Mouse (Mus musculus): ENCODE measurements at regions not wholly inside any gene's neighbourhood (a gene's known extent, or its start where the extent isn't known, plus 50 kb on each side); places are given as distances from the start of the nearest gene placed in this dataset.

DNA sequence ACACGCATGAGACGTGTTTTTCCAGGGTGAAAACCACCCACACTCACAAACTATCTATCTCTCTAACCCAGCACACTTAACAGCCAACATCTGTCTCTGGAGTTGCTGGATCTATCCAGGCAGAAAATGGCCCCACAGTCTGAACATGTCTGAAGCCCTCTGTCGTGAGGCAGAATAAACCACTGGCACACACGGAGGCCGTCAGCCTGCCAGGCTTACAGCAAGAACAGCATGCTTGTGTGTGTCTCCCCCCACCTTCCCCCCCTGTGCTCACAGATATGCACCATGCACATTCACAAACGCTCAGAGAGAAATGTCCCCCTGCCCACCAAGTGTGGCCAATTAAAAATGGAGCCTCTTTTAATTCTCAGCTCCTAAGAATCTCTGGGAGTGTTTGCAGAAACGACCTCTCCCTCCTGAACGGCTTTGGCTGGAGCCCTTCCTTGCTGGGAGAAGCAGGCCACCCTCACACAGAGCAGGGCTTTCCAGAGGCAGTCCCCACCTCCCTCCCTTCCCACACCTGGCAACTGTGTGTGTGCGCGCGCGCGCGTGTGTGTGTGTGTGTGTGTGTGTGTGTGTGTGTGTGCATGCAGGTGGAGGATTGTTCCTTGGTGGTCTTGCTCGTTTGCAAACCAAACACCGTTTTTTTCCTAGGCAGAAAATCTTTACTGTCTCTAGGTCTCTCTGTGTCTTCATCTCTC, 88.7 kb downstream of the Edn3 start:
- DNase-seq (ENCODE audit: low read depth in 2 of 2, low spot score in 2 of 2) = no peak

DNA sequence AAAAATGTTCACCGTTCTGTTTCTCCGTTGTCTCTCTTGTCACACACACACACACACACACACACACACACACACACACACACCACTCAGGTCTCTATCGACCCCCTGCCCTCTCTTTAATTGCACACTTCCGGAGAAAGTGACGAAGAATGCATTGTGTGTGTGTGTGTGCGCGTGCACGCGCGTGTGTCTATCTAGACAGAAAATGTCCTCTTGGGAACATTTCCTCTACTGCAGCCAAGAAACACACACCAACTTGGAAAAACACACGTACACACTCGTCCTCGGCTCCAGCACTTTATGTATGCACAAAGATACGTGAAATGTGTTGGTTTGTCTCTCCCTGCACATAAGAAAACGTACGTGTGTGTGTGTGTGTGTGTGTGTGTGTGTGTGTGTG, 90.4 kb downstream of the Edn3 start:
- no peak for DNase-seq (ENCODE audit: low read depth in 2 of 2, low spot score in 2 of 2)

DNA sequence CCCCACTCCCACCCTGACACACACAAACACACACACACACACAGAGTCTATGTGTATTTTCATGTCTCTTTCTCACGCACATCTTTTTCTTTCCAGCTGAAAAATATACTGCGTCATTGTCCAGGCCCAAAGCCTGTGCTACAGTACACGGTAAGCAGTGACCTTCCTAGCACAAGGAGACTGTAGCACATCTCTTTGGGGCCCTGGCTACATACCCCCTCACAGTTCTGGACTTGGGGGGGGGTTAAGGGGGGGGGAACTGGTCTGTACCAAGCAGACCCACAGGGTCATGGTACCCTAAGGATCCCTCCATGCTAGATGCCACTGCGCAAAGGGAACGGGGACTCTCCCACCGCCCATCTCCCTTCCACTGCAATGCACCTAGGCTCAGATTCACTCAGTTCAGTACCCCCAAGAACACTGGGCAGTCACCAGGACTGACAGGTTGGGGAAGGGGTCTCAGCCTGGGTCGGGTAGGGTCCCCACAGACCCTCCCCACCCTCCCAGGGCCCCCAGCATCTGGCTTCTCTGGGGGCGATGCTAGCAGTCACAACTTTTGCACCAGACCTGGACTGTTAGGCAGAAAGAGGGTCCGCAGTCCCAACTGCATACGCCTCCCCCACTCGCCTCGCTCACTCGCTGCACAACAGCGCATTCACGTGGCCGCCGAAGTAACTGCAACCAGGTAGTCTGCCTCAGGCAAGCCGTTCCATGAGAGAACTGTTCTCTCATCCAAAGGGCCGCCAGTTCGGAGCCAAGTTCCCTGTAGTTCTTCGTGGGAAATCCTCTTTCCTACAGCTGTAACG, 91.3 kb downstream of the Edn3 start:
- DNase-seq (ENCODE audit: low read depth in 2 of 2, low spot score in 2 of 2) = no peak

DNA sequence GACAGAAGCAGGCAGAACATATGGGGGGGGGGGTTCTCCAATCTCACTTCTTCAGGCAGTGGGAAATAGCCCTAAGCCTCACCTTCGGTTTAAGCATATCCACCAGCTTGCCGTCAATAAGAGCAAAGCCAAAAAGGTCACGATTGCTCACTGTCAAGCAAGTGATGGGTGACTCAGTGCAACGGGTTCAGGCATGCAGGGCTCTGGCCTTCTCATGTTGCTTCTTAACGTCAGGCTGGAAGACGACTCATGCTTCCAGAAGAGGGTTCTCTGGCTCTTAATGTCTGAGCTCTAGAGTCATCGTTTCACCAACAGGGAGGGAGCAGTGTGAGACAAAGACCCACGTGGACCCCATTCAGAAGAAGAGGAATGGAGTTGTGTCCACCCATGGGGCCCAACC, 93.4 kb downstream of the Edn3 start:
- no peak for DNase-seq (ENCODE audit: low read depth in 2 of 2, low spot score in 2 of 2)

DNA sequence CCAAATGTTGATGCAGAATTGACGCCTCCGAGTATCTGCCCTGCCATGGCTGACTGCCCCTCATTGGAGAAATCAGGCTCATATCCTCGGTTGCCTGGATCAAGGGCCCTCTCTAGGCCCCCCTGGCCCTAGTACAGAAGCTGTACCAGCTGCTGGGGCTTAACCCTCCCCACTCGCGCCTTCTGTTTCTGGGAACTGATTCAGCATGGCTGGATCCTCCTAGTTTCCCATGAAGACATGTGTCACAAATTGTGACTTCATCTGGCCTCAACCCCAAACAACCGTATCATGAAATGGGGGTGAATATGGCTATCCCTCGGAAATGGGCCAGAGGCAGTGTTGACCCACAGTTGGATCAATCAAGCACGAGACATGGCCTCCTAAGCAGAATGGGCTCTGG, 95.1 kb downstream of the Edn3 start:
- DNase-seq (ENCODE audit: low read depth in 2 of 2, low spot score in 2 of 2) = no peak

DNA sequence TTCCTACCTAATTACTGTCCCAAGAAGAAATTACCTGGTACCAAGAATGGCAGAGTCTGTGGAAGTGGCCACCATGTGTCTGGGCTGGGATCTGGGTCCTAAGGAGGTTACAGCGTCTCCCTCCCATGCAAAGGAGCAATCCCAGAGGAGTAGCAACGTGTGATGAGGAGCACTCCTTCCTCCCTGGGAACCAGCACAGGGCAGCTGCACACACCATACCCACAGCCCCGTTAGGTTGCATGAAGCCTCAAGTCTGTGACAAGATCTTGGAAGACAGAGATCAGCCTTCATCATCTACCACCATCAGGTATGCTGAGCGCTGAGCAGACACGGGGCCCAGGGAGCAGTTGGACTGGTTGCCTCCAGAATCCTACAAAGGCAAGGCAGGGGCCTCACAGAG, 95.7 kb downstream of the Edn3 start:
- no peak for DNase-seq (ENCODE audit: low read depth in 2 of 2, low spot score in 2 of 2)

DNA sequence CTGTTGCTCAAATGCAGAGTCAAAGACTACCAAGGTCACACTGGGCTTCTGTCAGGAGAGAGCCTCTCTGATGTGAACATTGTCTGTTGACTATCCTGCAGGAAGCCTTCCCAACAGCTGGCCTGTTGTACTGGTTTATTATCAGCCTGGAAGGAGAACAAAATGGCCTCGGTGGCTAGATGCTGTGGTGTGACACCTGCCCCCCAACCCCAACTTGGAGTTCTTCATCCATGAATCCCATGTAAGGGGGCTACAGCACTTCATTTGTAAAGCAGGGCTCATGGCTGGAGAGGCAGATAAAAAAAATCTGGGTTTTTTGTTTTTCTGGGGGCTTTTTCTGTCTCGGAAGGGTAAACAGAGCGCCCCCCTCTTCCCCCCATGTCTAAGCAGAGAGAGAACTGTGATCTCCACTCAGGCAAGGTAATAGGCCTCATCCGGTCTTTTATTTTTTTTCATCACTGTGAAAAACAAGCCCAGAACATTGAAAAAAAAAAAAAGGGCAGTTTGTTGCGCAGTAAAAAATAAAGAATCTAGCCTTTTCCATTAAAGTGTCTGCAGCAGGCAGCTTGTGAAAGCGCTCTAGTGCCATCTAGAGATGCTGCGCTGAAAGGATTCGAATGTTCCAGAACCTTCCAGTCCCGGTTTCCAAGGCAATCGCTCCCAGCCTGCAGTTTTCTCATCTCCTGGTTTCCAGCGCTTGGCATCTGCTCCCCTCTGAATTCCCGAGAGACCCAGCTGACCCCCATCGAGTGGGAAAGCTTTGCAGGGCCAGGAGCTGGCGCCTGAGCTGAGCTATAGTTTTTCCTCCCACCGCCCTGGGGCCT, 97.8 kb downstream of the Edn3 start:
- no peak for DNase-seq (ENCODE audit: low read depth in 2 of 2, low spot score in 2 of 2)

DNA sequence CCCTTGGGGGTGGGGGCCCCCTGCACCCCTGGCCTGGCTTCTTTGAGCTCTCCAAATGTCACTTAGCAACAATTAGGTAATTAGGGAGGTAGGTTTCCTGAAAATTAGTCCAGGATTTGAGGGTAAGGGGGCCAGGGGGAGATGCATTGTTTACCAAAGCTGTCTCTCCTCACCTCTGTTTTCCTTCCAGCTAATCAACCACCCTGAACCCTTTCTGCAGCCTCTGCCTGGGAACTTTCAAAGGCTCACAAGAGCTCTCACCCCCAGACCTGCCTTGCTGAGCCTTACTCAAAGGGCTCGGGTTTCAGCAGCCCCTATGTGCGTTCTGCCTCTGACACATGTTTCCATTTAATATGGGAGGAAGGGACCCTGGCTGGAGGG, 98.4 kb downstream of the Edn3 start:
- no peak for DNase-seq (ENCODE audit: low read depth in 2 of 2, low spot score in 2 of 2)

DNA sequence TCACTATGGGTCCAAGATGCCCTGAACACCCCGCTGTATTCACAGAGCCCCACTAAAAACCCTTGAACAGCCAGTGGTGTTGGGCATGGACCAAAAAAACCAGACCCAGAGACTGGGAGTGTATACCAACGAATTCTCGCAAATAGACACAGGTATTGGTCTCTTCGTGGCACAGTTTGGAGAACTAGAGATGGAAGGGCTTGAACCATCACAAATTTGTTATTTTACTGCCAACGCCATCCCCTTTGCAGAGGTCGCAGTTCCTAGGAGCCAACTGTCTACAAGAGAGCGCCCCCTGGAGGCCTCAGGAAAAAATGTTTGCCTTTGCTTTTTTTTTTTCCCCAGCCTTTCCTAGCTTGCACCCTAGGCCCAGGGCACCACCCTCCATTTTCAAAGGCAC, 99.1 kb downstream of the Edn3 start:
- DNase-seq (ENCODE audit: low read depth in 2 of 2, low spot score in 2 of 2) = peak in 1 of 2 experiments; percentile 6

DNA sequence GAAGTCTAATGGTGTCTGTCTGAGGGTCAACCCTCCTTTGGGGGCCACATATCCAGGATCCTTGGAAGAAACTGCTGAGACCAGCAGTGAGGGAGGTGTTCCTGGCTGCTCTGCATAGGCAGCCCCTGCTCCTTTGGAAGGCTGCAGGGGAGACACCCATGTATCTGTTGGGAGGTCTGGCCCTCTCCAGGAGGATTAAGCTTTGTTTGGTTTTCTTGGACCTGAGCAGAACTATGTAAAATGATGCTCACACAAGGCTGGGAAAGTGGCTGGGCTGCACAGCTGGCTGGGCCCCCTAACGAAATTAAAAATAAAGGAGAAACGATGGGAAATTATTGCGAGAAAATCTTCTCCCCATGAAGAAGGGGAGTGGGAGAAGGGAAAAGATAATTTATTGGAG, 104.2 kb downstream of the Edn3 start:
- no peak for DNase-seq (ENCODE audit: low read depth in 2 of 2, low spot score in 2 of 2)

DNA sequence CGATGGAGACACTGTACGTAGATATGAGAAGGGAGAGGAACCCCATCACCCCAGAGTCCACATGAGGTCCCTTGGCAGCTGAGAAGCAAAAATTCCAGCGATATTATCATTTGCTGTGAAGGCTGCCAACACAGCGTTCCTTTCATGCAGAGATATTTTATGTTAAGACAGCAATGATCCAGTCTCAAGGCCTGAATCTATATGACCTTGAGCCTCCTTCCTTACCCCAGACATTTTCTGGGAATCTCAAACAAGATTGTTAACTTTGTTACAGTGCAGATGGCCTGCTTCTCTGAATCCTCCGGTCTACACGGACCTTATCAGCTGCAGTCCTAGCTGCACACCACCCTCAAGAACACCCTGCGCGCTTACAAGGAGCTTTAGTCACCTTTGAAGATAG, 106.1 kb downstream of the Edn3 start:
- no peak for DNase-seq (ENCODE audit: low read depth in 2 of 2, low spot score in 2 of 2)

DNA sequence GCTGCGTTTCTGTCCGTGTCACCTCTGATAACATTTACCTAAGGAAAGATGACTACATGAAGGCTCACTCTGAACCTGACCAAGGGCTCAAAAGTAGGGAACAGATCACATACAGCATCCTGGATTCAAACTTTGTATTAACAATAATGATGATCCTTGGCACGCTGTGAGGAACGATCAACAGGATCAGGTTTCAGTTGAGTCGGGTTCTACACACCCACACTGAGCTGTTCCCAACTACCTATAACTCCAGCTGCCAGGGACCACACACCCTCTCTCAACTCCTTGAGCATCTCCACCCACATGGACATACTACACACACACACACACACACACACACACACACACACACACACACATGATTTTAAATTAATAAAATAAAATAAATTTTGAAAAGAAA, 107.0 kb downstream of the Edn3 start:
- DNase-seq (ENCODE audit: low read depth in 2 of 2, low spot score in 2 of 2) = no peak

DNA sequence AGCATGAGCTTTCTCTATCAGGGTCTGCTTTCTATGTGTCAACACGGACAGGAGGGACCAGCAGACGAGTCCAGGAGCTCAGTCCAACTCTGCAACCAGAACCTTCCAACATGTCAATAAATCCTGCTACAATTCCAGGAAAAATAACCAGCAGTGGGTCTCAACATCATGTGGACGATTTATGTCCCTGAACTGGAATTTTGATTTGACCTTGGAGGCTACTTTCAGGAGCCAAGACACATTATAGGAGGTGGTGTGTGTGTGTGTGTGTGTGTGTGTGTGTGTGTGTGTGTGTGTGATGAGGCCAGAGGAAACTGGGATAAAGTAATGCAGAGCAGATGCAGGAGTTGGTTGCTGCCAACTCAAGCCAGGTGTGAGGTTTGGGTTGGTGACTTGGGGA, 107.8 kb downstream of the Edn3 start:
- DNase-seq (ENCODE audit: low read depth in 2 of 2, low spot score in 2 of 2) = no peak

DNA sequence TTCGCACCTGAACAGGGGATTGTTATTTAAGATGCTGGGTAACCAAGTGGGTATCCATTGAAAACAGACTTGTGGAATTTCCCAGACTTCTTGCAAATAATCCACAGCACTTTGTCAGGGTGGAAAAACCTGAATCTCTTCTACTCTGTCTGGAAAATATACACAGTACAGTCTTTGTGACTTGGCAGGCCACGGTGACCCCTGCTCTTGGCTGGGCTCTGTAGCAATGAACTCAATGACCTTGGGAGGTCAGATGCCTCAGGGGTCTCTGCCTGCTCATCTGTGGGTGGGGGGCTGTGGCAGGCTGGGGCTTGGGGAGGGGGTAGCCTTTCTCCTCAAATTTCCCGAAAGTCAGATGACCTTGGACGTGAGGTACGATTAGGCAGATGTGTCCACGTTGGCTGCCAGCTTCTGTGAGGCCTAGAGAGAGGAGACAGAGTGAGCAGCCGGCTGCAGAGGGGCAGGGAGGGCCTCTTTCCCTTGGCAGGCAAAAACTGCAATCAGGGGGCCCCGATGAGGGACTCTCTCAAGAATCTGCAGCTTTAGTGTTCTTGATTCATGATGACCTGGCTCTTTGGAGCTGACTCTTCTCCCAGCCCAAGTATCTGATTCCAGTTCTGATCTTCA, 108.4 kb downstream of the Edn3 start:
- no peak for DNase-seq (ENCODE audit: low read depth in 2 of 2, low spot score in 2 of 2)

DNA sequence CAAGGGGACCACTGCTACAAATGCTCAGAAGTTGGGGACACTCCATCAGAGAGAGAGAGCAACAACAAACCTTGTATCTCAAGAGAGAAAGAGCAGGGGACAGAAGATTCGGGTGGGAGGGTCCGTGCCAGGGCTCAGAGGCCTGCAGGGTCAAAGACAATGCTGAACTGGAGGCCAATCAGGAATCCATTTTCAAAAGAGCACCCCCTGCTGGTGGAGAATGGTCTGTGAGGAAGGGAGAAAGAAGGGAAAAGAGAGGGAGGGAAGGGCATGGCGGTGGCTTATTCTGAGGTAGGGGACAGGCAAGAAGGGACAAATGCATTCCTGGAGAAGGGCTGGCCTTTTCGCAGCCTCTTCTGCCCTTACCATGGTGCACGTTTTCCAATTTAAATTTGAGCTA, 109.9 kb downstream of the Edn3 start:
- no peak for DNase-seq (ENCODE audit: low read depth in 2 of 2, low spot score in 2 of 2)

DNA sequence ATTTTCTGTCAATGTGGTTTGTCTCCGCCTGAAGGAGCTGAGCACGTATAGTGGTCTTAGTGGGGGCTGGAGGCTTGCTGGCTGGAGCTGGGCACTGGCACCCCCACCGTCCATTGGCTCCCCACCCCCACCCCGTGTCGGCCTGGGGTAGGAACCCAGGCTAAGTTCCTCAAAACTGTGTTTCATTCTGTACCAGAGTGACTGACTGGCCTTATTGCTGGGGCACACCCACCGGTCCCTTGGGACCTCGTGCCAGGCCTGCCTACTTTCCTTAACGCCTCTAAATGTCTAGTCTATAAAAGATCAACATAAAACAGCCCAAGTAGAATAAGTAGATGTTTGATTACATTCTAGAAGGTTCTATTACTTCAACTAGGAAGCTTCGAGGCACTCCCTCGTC, 110.8 kb downstream of the Edn3 start:
- DNase-seq (ENCODE audit: low read depth in 2 of 2, low spot score in 2 of 2) = no peak

DNA sequence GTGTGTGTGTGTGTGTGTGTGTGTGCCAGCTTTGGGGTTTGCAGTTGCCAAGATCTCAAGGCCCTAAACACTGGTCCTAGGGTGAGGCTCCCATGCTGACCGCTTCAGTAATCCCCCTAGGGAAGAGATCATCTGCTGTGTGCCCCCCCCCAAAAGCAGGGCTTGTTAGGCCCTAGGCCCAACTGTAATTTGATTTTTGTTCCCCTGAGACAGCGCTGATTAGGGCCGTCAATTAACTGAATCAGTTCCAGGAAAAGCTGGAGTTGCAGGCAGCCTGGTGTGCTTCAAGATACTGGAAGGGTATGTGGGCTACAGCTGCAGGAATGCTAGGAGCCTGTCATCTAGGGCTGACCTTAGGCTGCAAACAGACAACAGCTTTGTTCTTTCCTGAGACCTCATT, 111.4 kb downstream of the Edn3 start:
- no peak for DNase-seq (ENCODE audit: low read depth in 2 of 2, low spot score in 2 of 2)

DNA sequence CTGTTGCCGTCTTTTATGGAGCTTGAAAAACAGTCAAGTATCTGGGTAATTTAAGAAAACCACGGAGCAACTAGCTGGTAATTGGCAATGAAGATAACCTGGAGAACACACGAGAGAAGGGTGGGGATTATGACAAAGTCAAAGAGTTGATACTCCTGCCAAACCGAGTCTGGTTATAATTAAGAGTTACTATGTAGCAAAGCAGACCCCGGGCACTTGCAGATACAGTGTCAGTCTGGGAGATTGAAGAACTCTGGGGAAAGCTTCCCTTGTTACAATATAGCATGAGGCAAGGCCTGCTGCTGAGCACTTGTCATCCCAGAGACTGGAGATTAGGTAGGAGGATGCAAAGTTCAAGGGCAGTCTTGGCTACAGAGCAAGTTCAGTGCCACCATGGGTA, 116.5 kb downstream of the Edn3 start:
- no peak for DNase-seq (ENCODE audit: low read depth in 2 of 2, low spot score in 2 of 2)

DNA sequence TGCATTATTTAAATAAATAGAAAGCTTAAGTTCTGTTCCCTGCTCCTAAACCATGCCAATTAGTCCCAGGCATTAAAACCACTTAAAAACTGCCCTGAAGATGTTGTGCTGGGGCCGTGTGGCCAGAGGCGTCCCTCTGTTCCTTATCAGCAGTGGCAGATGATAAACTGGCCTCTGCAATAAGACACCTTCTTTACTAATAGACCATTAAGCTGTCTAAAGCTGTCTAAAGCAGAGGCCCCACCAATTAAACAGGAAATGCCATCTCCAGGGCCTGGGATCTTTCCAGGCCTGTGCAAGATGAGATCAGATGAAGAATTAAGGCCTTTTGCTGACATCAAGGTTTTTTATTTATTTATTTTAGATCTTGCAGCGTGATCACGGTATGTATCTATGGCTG, 118.6 kb downstream of the Edn3 start:
- DNase-seq (ENCODE audit: low read depth in 2 of 2, low spot score in 2 of 2) = no peak

DNA sequence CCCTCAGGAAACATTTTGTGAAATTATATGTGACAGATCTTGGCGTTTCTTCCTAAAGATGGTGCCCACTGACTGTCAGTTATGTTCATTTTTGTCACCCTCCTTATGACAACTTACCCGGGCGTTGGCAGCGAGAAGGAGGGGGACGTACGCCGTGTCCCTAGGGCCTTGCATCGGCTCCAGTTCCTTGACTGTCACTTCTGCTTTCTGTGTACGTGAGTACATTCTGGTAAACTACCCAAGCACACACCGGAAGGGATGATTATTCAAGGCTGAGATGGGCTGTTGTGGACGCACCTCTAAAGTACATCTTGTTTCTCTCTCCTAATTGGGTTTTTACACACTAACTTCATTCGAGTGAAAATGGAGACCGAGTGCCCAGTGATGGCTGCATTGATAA, 120.2 kb downstream of the Edn3 start:
- DNase-seq (ENCODE audit: low read depth in 2 of 2, low spot score in 2 of 2) = no peak

Data from CD8-positive naive resting alpha-beta T cell, adult 2 months (primary cell).